Mouse (Mus musculus) lung, postnatal 4 days (tissue): Measurements from ENCODE around the gene Pfas.
"Not testable (repeated sequence)": the region's sequence is repeated elsewhere in the genome, so short reads cannot be mapped to it uniquely, and the experiment has no call there.

Source experiments
- DNase-seq, 2 experiments: peaks; one replicate each; pipeline ENCODE4 v3.0.0; 2021

Gene Pfas

GRCm38 (mm10) chr11:68936951-68937350 is 71.3 kb downstream of the Pfas start:
- not testable (repeated sequence) for DNase-seq
